Mouse (Mus musculus) layer of hippocampus, adult 2 months (tissue): Measurements from ENCODE around the gene Scd2. TPM values are rescaled to one million over a fixed set of nuclear protein-coding genes. Genes with fewer than 3 reads are reported as not detected.
"Not testable (repeated sequence)": the region's sequence is repeated elsewhere in the genome, so short reads cannot be mapped to it uniquely, and the experiment has no call there.

ENCODE experiments used
- DNase-seq, 2 experiments: peaks; one replicate each; pipeline ENCODE4 v3.0.0; 2022; ENCODE audit warnings: low spot score in 2 of 2
- H3K27ac ChIP-seq: fragments of 200-600 bp; 2 replicates; pipeline ENCODE4 v1.8.1; 2022
- H3K4me3 ChIP-seq: fragments of 200-600 bp; 2 replicates; pipeline ENCODE4 v1.8.1; 2022; ENCODE audit warnings: mild to moderate bottlenecking
- CTCF ChIP-seq: fragments of 200-600 bp; conservative IDR thresholded peaks from 2 replicates; pipeline ENCODE4 v1.8.1; 2022; ENCODE audit warnings: antibody characterized with exemption, mild to moderate bottlenecking, moderate library complexity
- total RNA-seq, 2 experiments: library from RNA; stranded (reverse); gene quantifications; 2 replicates each; pipeline ENCODE4 v1.2.3; 2021

Scd2 gene
- total RNA-seq, 2 experiments from 2014 or later = 597 to 622 TPM

DNA sequence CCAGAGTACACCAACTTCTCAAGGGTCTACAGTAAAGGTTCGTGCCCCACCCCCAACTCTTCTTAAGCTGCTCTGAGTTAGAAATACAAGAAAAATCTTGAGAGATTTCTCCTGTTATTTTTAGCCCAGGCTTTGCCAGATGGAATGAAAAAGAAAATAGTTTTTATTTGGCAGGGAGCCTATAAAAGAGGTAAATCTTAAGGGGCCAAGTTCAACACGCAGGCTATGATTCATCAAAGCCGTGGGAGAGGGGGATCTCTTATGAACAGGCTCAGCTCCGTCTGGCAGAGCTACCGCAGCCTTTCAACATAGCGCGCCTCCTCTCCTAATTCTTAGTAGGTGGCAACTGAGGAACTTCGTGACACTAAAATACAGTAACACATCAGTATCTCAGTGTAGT is 10.0 kb downstream of the Scd2 start:
- no peak for TF ChIP-seq CTCF
- Histone ChIP-seq H3K4me3 (peak overlapping the region; percentile 20; the same call in 1 of the 2 replicates), H3K27ac (peak overlapping the region; percentile 43)
- DNase-seq = peak in 1 of 2 experiments; percentile 66

DNA sequence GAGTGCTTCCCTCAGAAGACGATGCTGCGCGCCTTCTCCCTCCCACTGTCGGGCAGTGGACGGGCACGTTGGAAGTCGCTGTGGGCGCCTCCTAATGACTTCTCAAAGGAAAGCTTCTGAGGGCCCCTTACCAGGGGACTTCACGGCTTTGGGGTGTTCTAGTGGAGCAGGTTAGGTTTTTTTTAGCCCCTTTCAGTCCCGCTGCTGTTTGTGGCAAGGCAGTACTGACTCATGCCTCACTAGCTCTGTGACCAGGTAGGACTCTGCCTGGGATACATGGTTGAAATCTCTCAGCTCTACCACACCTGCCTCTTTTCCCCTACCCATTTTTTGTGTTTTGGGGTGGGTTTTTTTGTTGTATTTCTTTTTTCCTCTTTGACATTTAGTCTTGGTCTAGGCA is 10.9 kb downstream of the Scd2 start:
- DNase-seq = no peak
- Histone ChIP-seq H3K27ac (peak overlapping the region; percentile 43; the same call in 1 of the 2 replicates), H3K4me3 (no peak overlapping the region; the same call in 1 of the 2 replicates)
- TF ChIP-seq CTCF = no peak

DNA sequence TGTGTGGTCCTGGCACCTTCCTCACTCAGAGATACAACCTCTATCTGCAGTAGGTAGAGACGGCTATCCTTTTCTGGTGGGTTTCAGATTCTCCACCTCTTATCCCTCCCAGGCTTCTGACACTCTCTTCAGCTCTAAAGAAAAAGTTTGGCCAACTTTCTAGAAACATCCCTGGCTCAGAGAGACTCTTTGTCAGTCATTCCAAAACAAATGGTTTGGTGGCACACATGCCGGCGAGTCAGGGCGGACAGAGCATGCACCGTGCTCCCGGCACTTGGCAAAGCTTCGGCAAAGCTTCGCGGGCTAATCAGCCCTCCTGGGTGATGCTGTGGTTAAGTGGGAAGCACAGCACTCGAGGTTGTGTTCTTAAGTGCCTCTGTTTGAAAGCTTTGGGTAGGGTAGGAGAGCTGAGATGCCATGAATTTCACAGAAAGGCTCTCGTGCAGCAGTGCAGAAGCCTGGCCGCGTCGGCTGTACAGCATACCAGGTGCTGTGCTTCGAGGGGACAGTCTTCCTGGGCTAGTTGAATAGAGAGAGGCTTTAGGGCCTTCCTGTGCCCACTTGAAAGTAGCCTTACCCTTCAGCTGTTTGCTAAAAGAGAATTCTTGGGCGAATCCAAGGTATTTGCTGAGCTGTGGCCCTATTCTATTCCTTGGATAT is 11.5 kb downstream of the Scd2 start:
- TF ChIP-seq CTCF = no peak
- Histone ChIP-seq H3K4me3 (no peak overlapping the region; the same call in 1 of the 2 replicates), H3K27ac (peak overlapping the region; percentile 43; the same call in 1 of the 2 replicates)
- DNase-seq = no peak

DNA sequence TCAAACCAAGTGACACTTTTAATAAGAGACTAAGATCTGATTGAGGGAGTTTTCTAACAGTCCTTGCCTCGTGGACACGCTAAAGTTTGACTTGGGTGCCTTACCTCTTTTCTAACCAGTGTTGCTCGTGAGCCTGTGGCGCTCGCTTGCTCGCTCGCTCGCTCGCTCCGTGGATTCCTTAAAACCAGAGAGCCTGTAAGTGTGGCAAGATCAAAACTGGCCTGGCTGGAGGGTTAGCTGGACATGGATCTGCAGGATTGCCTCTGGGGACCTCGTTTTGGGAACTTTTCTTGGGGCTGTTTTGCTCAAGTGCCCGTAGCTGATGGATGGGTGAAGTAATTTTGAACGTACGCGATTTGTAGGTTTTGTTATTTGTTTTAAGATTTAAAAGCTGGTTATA is 12.2 kb downstream of the Scd2 start:
- DNase-seq = no peak
- H3K27ac ChIP-seq = peak overlapping the region; percentile 43; the same call in 1 of the 2 replicates
- H3K4me3 ChIP-seq = no peak overlapping the region
- TF ChIP-seq CTCF = no peak

DNA sequence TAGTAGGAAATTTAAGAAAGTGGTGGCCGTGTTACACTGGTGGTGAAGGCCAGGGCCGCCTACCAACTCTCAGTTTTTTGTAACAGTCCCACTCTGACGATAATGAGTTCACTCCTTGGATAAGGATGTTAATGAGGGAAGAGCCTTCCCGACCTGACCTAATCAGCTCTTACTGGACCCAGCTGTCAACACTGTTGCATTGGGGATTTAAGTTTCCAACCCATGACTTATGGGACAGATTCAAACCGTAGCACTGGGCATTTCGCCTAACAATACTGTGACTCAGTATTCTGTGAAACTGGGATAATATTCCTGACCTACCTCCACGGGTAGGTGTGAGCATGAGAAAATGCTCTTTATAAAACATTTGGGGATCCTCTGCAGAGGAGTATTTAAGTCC is 12.7 kb downstream of the Scd2 start:
- no peak for TF ChIP-seq CTCF

DNA sequence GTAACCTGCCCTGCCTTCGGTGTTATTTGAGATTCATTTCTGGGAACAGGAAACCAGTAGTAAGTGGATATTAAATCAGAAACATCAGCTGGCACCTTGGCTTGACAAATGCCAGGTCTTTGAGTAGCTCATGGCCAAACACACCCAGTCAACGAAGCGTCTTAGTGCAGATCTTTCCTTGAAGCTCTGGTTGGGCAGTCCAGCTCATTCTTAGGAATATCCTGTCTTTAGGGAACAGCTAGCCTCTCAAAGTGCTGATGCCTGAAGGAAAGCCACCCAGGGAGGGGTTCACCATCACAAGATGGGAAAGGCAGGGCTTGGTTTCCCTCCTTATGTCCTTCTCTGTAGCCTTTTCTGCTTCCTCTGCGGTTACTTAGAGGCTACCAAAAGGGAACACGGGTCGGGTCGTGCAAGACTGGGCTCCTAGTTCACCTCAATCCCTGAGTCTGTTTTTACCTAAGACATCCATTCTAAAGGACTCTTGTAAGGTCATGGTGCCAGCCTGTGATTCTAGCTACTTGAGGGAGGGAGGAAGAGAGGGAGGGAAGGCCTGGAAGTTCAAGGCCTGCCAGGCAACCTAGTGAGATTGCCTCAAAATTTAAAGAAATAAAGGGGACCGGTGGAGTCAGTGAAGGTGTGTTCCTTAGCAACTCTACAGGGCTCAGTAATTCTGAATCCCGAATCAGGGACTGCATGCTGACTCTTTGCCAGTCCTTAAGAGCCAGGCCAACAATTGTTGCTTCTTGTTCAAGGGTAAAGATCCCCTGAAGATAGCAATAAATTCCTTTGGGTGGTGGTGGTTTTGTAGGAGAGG is 13.8 kb downstream of the Scd2 start:
- H3K27ac ChIP-seq = peak overlapping the region; percentile 43; the same call in 1 of the 2 replicates

More for the DNA sequence above, 12.7 kb downstream of the Scd2 start:
- H3K4me3 ChIP-seq = no peak overlapping the region
- H3K27ac ChIP-seq = peak overlapping the region; percentile 43; the same call in 1 of the 2 replicates
- no peak for DNase-seq

DNA sequence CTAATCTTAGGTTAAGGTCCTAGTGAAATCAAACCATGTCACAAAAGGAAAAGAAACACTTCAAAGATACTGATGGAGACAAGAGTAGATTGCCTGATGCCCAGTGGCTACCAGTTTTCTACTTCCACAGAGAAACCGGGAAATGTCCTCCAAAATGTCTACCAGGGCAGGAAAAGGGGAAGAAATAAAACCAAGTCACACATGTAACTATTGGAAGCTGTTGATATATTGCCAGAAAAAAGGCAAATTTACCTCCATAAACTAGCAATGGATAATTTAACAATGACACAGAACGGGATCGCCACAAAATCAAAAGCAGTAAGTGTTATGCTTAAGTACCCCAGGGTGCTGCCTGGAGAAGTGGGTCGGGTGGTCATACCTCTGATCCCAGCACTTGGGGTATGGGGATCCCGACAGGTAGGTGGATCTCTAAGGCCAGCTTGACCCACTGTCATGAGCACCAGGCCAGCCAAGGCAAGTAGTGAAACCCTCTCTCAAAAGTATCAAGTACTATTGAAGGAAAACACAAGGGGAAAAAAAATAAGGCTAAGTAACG is 14.5 kb downstream of the Scd2 start:
- Histone ChIP-seq H3K4me3 (no peak overlapping the region), H3K27ac (peak overlapping the region; percentile 43; the same call in 1 of the 2 replicates)
- TF ChIP-seq CTCF = no peak
- DNase-seq = no peak

More for the DNA sequence above, 13.8 kb downstream of the Scd2 start:
- no peak overlapping the region for H3K4me3 ChIP-seq
- no peak for DNase-seq
- TF ChIP-seq CTCF = no peak

DNA sequence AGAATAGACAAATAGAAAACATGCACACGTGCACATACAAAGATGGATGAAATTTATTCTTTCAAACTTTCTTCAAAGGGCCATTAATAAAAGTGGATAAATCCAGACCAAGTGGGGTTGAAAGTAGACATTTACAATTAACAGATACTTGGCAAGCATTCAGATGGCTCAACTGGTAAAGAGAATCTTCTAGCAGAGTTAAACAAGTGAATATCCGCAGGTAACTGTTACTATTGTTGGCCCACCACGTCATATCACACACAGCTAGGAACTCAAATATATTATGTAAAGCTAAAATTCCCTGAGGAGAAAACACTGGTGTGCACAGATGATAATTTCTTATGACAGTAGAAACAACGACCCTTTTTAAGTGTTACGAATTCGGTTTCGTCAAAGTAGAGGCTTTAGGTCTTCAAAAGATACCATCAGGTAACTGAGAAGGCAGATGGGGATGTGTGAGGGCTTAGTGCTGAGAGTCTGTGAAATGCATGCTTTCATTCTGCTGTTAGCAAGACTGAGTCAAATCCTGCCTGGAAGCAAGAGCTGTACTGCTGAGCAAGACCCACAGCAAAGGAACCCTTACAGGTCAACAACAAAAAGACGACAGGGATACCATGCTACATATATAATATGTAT is 15.3 kb downstream of the Scd2 start:
- no peak for TF ChIP-seq CTCF
- no peak overlapping the region for H3K4me3 ChIP-seq
- no peak for DNase-seq
- no peak overlapping the region for H3K27ac ChIP-seq

DNA sequence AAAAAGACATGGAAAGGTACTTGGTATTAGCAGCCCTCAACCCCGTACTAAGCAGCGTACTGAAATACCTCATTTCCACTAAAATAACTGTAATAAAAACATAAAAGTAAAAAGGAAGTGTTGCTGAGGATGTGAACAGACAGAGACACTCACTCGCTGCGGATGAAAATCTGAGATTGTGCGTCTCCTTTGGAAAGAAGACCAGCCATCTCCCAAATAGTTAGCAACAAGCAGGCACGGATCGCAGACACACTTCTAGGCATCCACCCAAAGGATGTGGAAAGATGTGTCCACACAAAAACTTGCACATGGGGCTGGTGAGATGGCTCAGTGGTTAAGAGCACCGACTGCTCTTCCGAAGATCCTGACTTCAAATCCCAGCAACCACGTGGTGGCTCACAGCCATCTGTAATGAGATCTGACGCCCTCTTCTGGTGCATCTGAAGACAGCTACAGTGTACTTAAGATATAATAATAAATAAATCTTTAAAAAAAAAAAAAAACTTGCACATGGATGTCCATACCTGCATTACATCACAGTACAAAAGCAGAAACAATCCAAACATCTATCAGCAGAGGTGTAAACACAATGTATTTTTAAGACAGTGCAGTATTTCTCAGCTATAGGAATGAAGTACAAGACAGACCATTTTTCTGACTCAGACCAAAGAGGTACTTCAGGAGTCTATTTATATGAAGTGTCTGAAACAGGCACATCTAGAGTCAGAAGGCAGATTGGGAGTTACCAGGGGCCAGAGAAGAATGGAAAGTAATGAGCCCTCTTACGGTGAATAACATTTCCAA is 16.1 kb downstream of the Scd2 start:
- TF ChIP-seq CTCF = peak; percentile 59
- Histone ChIP-seq H3K4me3 (no peak overlapping the region), H3K27ac (no peak overlapping the region)
- DNase-seq = no peak

DNA sequence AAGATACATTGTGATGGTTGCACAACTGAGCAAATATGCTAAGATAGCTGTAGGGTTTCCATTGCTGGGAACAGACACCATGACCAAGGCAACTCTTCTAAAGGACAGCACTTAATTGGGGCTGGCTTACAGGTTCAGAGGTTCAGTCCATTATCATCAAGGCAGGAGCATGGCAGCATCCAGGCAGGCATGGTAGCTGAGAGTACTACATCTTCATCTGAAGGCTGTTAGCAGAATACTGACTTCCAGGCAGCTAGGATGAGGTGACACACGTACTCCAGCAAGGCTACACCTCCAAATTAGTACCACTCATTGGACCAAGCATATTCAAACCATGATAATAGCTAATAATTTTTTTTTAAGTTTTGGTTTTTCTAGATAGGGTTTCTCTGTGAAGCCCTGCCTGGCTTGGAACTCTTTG is 16.7 kb downstream of the Scd2 start:
- H3K4me3 ChIP-seq, DNase-seq, H3K27ac ChIP-seq: not testable (repeated sequence)

DNA sequence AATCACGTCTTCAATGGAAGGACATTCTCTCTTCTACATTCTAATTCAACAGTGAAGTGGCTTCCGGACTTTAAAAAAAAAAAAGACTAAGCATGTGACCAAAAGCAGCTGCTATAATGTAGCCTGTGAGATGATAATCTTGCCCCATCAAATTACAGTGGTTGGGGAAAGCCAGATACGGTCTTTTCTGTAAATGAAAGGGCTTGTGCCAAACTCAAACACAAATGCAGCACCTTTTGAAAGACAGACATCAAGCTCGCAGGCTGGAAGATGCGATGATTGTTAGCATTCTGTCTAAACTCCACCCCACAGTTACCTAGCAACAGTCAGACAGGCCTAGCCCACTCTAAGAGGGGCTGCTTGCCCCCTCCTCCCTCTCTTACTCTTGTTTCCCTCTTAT is 17.3 kb downstream of the Scd2 start:
- DNase-seq = no peak
- Histone ChIP-seq H3K27ac (peak overlapping the region; percentile 83), H3K4me3 (no peak overlapping the region)
- no peak for TF ChIP-seq CTCF
